Mouse (Mus musculus): ENCODE data around the gene Tcf23. TPM values are rescaled to one million over a fixed set of nuclear protein-coding genes. Genes with fewer than 3 reads are reported as not detected.

Tcf23 gene
- polyA plus RNA-seq, 1 experiment from 2014 or later, result 2.3 TPM

GRCm38 (mm10) chr5:30948620-30949019 lies 19.8 kb upstream of the Tcf23 start:
- peak; percentile 40 for ATAC-seq (replicated peaks; ENCODE audit: low FRiP score, low read depth)
- no peak overlapping the region for H3K4me2 ChIP-seq (ENCODE audit: low read length)
- no peak for TF ChIP-seq CTCF (IDR thresholded peaks at IDR 0.05; ENCODE audit: low read depth)
- H3K36me3 ChIP-seq (ENCODE audit: insufficient read depth, low read length), result peaks cover 4% of the 10 kb centered on the region; the same call in 1 of the 2 replicates
- peak overlapping the region; percentile 87 for H3K27ac ChIP-seq
- no peak overlapping the region for H3K9ac ChIP-seq (ENCODE audit: low read depth, low read length)
- DNase-seq (ENCODE audit: low spot score), result no peak
- H3K4me3 ChIP-seq (replicated peaks; ENCODE audit: low read depth, low read length), result no peak overlapping the region
- peaks cover 5% of the 10 kb centered on the region for H3K4me1 ChIP-seq (replicated peaks; ENCODE audit: insufficient read depth, low read length)
- WGBS, result 67% methylated on average over 5 of the region's 5 CpGs
- H3K27me3 ChIP-seq (ENCODE audit: insufficient read depth, low read length), result no peaks in the 10 kb centered on the region
- no peaks in the 10 kb centered on the region for H3K9me3 ChIP-seq (replicated peaks; ENCODE audit: low read length)

- peaks cover 16% of the 10 kb centered on the region for H3K36me3 ChIP-seq (ENCODE audit: insufficient read depth, low read length)
- peak; percentile 44; the same call in 1 of the 2 replicates for TF ChIP-seq CTCF (IDR thresholded peaks at IDR 0.05; ENCODE audit: low read depth)
- H3K27ac ChIP-seq, result peak overlapping the region; percentile 87
- H3K9ac ChIP-seq (ENCODE audit: low read depth, low read length), result peak overlapping the region; percentile 61
- H3K4me3 ChIP-seq (replicated peaks; ENCODE audit: low read depth, low read length), result peak overlapping the region; percentile 59
- no peaks in the 10 kb centered on the region for H3K9me3 ChIP-seq (replicated peaks; ENCODE audit: low read length)
- H3K4me2 ChIP-seq (ENCODE audit: low read length), result peak overlapping the region; percentile 97
- no peaks in the 10 kb centered on the region for H3K27me3 ChIP-seq (ENCODE audit: insufficient read depth, low read length)
- DNase-seq (ENCODE audit: low spot score), result peak; percentile 97
- ATAC-seq (replicated peaks; ENCODE audit: low FRiP score, low read depth), result peak; percentile 78
- WGBS, result under 1% methylated on average over 31 of the region's 31 CpGs
- H3K4me1 ChIP-seq (replicated peaks; ENCODE audit: insufficient read depth, low read length), result peaks cover 5% of the 10 kb centered on the region
Measured at GRCm38 (mm10) chr5:30949654-30950326, 18.7 kb upstream of the Tcf23 start.

GRCm38 (mm10) chr5:30950451-30950850 lies 18.0 kb upstream of the Tcf23 start:
- Histone ChIP-seq H3K4me1 (replicated peaks; ENCODE audit: insufficient read depth, low read length) (peaks cover 5% of the 10 kb centered on the region), H3K27ac (peak overlapping the region; percentile 87), H3K4me3 (replicated peaks; ENCODE audit: low read depth, low read length) (peak overlapping the region; percentile 59), H3K27me3 (ENCODE audit: insufficient read depth, low read length) (no peaks in the 10 kb centered on the region), H3K4me2 (ENCODE audit: low read length) (peak overlapping the region; percentile 97), H3K9ac (ENCODE audit: low read depth, low read length) (peak overlapping the region; percentile 61; the same call in 1 of the 2 replicates), H3K36me3 (ENCODE audit: insufficient read depth, low read length) (peaks cover 21% of the 10 kb centered on the region), H3K9me3 (replicated peaks; ENCODE audit: low read length) (no peaks in the 10 kb centered on the region)
- DNase-seq (ENCODE audit: low spot score) (no peak), ATAC-seq (replicated peaks; ENCODE audit: low FRiP score, low read depth) (no peak)
- TF ChIP-seq CTCF (IDR thresholded peaks at IDR 0.05; ENCODE audit: low read depth), result no peak
- 56% methylated on average over 4 of the region's 4 CpGs for WGBS

GRCm38 (mm10) chr5:30950922-30951321 lies 17.5 kb upstream of the Tcf23 start:
- ATAC-seq (replicated peaks; ENCODE audit: low FRiP score, low read depth), result no peak
- WGBS, result 90% methylated on average over 2 of the region's 2 CpGs
- no peak for DNase-seq (ENCODE audit: low spot score)

GRCm38 (mm10) chr5:30951706-30952105 lies 16.8 kb upstream of the Tcf23 start:
- H3K4me2 ChIP-seq (ENCODE audit: low read length), result no peak overlapping the region
- DNase-seq (ENCODE audit: low spot score), result no peak
- 84% methylated on average over 6 of the region's 6 CpGs for WGBS
- no peak for ATAC-seq (replicated peaks; ENCODE audit: low FRiP score, low read depth)
- peaks cover 27% of the 10 kb centered on the region for H3K36me3 ChIP-seq (ENCODE audit: insufficient read depth, low read length)
- peaks cover 5% of the 10 kb centered on the region for H3K4me1 ChIP-seq (replicated peaks; ENCODE audit: insufficient read depth, low read length)
- no peak overlapping the region for H3K27ac ChIP-seq
- H3K4me3 ChIP-seq (replicated peaks; ENCODE audit: low read depth, low read length), result no peak overlapping the region
- H3K9ac ChIP-seq (ENCODE audit: low read depth, low read length), result no peak overlapping the region
- TF ChIP-seq CTCF (IDR thresholded peaks at IDR 0.05; ENCODE audit: low read depth), result no peak
- H3K9me3 ChIP-seq (replicated peaks; ENCODE audit: low read length), result no peaks in the 10 kb centered on the region
- no peaks in the 10 kb centered on the region for H3K27me3 ChIP-seq (ENCODE audit: insufficient read depth, low read length)

More at GRCm38 (mm10) chr5:30950922-30951321, 17.5 kb upstream of the Tcf23 start:
- H3K4me1 ChIP-seq (replicated peaks; ENCODE audit: insufficient read depth, low read length), result peaks cover 5% of the 10 kb centered on the region
- no peak for TF ChIP-seq CTCF (IDR thresholded peaks at IDR 0.05; ENCODE audit: low read depth)
- H3K27ac ChIP-seq, result no peak overlapping the region
- H3K9me3 ChIP-seq (replicated peaks; ENCODE audit: low read length), result no peaks in the 10 kb centered on the region
- H3K36me3 ChIP-seq (ENCODE audit: insufficient read depth, low read length), result peaks cover 26% of the 10 kb centered on the region
- no peaks in the 10 kb centered on the region for H3K27me3 ChIP-seq (ENCODE audit: insufficient read depth, low read length)
- no peak overlapping the region for H3K9ac ChIP-seq (ENCODE audit: low read depth, low read length)
- H3K4me3 ChIP-seq (replicated peaks; ENCODE audit: low read depth, low read length), result no peak overlapping the region
- peak overlapping the region; percentile 97; the same call in 1 of the 2 replicates for H3K4me2 ChIP-seq (ENCODE audit: low read length)

- DNase-seq (ENCODE audit: low spot score), result no peak
- no peak for ATAC-seq (replicated peaks; ENCODE audit: low FRiP score, low read depth)
- no peak overlapping the region for H3K9ac ChIP-seq (ENCODE audit: low read depth, low read length)
- no peak overlapping the region for H3K27ac ChIP-seq
- H3K27me3 ChIP-seq (ENCODE audit: insufficient read depth, low read length), result no peaks in the 10 kb centered on the region
- no peak for TF ChIP-seq CTCF (IDR thresholded peaks at IDR 0.05; ENCODE audit: low read depth)
- no peaks in the 10 kb centered on the region for H3K9me3 ChIP-seq (replicated peaks; ENCODE audit: low read length)
- peaks cover 6% of the 10 kb centered on the region for H3K4me1 ChIP-seq (replicated peaks; ENCODE audit: insufficient read depth, low read length)
- 82% methylated on average over 5 of the region's 5 CpGs for WGBS
- peaks cover 27% of the 10 kb centered on the region for H3K36me3 ChIP-seq (ENCODE audit: insufficient read depth, low read length)
- no peak overlapping the region for H3K4me3 ChIP-seq (replicated peaks; ENCODE audit: low read depth, low read length)
- no peak overlapping the region for H3K4me2 ChIP-seq (ENCODE audit: low read length)
Measured at GRCm38 (mm10) chr5:30952551-30952950, 15.9 kb upstream of the Tcf23 start.
